7 mouse cellular contexts compared by ENCODE assay signal in the genomic region with DNA sequence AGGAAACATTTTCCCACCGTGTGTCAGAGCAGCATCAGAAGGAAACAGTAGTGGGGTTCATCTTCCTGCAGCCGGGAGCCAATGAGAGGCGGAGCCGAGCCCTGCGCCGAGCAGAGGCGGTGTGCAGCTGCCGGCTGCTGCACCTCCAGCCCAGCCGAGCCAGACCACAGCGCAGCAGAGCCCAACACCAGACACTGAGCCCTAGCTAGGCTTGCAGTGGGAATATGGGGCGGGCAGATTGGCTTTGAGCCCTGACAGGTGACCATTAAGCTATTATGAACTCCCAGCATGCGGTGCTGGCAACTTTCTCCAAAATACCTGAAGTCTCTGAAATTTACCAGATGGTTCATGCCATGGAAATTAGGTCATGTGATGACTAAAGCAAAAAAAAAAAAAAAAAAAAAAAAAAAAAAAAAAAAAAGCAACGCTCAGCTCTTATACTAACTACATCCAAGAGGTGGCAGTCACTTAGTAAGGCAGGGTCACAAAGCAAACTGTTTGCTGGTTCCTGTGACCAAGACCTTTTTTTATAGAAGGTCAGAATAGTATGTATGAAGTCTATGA.
DNase-seq lines count a peak whose midpoint lies in the region; ATAC-seq lines count a peak whose summit lies in the region.

No protein-coding gene starts in this region.

- peak overlapping the region; percentile 55; the same call in 1 of the 2 replicates for H3K27ac ChIP-seq in intestine, embryonic 14.5 days (ENCODE audit: low read depth)
- H3K27ac ChIP-seq in midbrain, embryonic 10.5 days (replicated peaks), result peak overlapping the region; percentile 83

- H3K4me1 ChIP-seq in intestine, embryonic 14.5 days (replicated peaks; ENCODE audit: control insufficient read depth, insufficient read depth, low read length), result 0 out of 2 replicates have a peak, but pooled peaks cover 2% of the 10 kb centered on the region
- H3K4me1 ChIP-seq in midbrain, embryonic 10.5 days, result peaks cover 8% of the 10 kb centered on the region

- peak overlapping the region; percentile 7; the same call in 1 of the 2 replicates for H3K9ac ChIP-seq in intestine, embryonic 14.5 days (ENCODE audit: low read length)

- no peaks in the 10 kb centered on the region for H3K27me3 ChIP-seq in intestine, embryonic 14.5 days (replicated peaks; ENCODE audit: control insufficient read depth, insufficient read depth, low read length)
- H3K27me3 ChIP-seq in midbrain, embryonic 10.5 days (ENCODE audit: low read depth, poor library complexity, severe bottlenecking), result no peaks in the 10 kb centered on the region

- peak; percentile 96 for ATAC-seq in intestine, embryonic 14.5 days (replicated peaks; ENCODE audit: low FRiP score, low TSS enrichment, low read depth)

- H3K4me2 ChIP-seq in intestine, embryonic 14.5 days (ENCODE audit: low read length), result peak overlapping the region; percentile 51

- peaks cover 43% of the 10 kb centered on the region for H3K36me3 ChIP-seq in intestine, embryonic 14.5 days (ENCODE audit: control insufficient read depth, insufficient read depth, low read length)
- no peaks in the 10 kb centered on the region for H3K36me3 ChIP-seq in midbrain, embryonic 10.5 days

- intact Hi-C loops in left cerebral cortex, postnatal 36 days (cut with DNase I), result loop anchor here (5.0 kb wide), 1 partner anchor 43 kb away; no protein-coding TSS in a partner anchor

- peak; percentile 58 to 59 for DNase-seq in adrenal gland, adult 18-20 months (ENCODE audit: low spot score in 2 of 2)
- peak; percentile 87 for DNase-seq in embryo, embryonic 11 days
- DNase-seq in gastrocnemius, postnatal 25 days, result peak; percentile 74
- peak; percentile 86 for DNase-seq in intestine, embryonic 14.5 days (ENCODE audit: low spot score)
- DNase-seq in left cerebral cortex, postnatal 36 days (ENCODE audit: low spot score in 2 of 2), result peak; percentile 82 to 85
- DNase-seq in midbrain, embryonic 10.5 days (ENCODE audit: low spot score), result peak; percentile 81
- DNase-seq in right cerebral cortex, postnatal 36 days (ENCODE audit: low spot score in 2 of 2), result peak; percentile 67 to 76

- 5% methylated on average over 13 of the region's 13 CpGs for WGBS in intestine, embryonic 14.5 days
- WGBS in midbrain, embryonic 10.5 days, result 0% methylated on average over 13 of the region's 13 CpGs

- peak overlapping the region; percentile 35 for H3K4me3 ChIP-seq in intestine, embryonic 14.5 days (ENCODE audit: low read depth, low read length)
- peak overlapping the region; percentile 60 for H3K4me3 ChIP-seq in midbrain, embryonic 10.5 days

- no peaks in the 10 kb centered on the region for H3K9me3 ChIP-seq in intestine, embryonic 14.5 days (ENCODE audit: control insufficient read depth, low read length)
- no peaks in the 10 kb centered on the region for H3K9me3 ChIP-seq in midbrain, embryonic 10.5 days (replicated peaks)

Comparison
In these comparisons a context has a peak if more than half of its experiments do, and no peak if none do; other contexts are left out.
1. Peak in every context shown above with its lines: DNase-seq, ATAC-seq, H3K4me3 ChIP-seq and H3K27ac ChIP-seq.